Mouse (Mus musculus): Measurements from ENCODE around the gene Eif4g3.

Gene Eif4g3

DNA sequence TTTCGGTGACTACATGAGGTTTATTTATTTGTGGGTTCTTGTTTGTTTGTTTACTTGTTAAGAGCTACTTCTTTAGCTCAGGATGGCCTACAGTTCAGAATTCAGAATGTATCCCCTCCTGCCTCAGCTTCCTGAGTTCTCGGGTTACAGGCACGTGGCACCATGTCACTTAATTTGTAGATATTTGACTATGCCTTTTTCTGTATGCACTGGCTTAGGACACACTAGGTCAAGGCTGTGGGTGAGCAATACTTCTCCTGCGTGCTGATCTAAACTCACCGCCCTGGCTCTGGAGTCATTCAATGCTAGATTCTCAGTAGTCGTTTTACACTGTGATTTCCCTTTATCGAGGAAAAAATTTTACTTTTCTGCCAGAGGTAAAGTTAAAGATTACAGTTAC lies 227.9 kb downstream of the Eif4g3 start:
- DNase-seq (ENCODE audit: low spot score): no peak

GRCm38 (mm10) chr4:138221406-138221805 lies 228.6 kb downstream of the Eif4g3 start:
- no peak for DNase-seq (ENCODE audit: low spot score)

- DNase-seq (ENCODE audit: low spot score): no peak
Measured at GRCm38 (mm10) chr4:138222396-138222795, 229.6 kb downstream of the Eif4g3 start.

DNA sequence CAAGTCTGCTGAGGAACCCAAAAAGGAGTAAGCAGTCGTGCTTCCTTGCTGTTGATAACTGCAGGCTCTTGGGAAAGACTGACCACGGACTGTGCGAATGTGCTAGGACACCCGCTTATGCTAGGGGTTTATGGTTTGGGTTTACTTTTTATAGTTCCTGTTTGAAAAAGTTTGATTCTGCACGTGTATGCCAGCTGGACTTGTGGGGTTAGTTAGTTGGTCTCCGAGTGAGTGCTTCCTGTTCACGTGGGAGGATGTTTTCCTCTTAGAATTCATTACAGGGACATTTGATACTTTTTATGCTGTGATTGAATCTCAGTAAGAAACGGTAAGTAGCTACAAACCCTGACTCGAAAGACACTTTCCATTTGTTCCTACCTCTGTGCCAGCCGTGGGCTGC lies 230.8 kb downstream of the Eif4g3 start:
- DNase-seq (ENCODE audit: low spot score): no peak

DNA sequence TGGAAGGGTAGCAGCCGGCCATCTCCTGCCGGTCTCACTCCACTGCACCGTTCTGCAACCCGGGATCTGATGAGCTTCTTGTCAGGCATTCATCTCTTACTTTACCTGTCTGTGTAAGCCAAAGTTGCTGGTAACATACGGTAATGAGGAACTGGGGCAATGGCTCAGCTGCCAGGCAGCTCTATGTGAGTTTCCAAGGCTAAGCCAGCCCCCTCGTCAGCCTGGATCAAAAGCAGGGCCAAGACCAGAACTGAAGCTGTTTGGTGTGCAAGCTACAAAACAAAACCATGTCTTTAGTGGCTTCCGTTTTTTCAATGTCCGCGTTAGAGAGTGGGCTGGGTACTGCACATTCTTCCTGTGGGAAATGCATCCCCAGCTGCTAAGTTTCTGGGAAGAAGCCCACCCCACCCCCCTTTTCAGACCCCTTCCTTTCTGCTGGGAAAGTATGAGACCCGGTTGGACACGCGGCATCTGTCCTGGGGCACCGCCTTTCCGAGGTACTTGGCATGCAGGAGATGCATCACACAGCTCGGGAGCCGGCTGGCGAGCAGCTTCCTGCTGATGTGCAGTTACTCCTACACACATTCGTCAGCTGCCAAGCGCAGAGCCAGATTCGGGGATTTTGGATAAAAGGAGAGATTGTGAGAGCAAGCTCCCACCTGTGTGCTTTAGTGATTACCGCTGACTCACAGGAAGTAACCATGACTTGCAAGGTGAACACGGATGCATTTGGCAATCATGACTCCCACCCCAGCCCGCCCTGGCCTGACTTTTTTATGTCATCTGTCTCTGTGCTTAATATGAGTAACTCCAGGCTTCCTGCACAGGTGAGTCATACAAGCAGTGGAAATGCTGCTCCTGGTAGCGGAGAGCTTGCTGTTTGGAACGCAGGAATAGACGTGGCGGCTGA lies 254.2 kb downstream of the Eif4g3 start:
- no peak for DNase-seq (ENCODE audit: low spot score)

GRCm38 (mm10) chr4:138250088-138250960 lies 257.5 kb downstream of the Eif4g3 start, which contains the start of the genes Sh2d5 and Kif17:
Sh2d5 (plus strand) TSS chr4:138250403.
Kif17 (plus strand) TSS chr4:138250435.
- peak; percentile 85 for DNase-seq (ENCODE audit: low spot score)

- DNase-seq (ENCODE audit: low spot score): peak; percentile 61
Measured at GRCm38 (mm10) chr4:138251819-138252218, 259.0 kb downstream of the Eif4g3 start.

- no peak for DNase-seq (ENCODE audit: low spot score)
Measured at GRCm38 (mm10) chr4:138252231-138252630, 259.4 kb downstream of the Eif4g3 start.

DNA sequence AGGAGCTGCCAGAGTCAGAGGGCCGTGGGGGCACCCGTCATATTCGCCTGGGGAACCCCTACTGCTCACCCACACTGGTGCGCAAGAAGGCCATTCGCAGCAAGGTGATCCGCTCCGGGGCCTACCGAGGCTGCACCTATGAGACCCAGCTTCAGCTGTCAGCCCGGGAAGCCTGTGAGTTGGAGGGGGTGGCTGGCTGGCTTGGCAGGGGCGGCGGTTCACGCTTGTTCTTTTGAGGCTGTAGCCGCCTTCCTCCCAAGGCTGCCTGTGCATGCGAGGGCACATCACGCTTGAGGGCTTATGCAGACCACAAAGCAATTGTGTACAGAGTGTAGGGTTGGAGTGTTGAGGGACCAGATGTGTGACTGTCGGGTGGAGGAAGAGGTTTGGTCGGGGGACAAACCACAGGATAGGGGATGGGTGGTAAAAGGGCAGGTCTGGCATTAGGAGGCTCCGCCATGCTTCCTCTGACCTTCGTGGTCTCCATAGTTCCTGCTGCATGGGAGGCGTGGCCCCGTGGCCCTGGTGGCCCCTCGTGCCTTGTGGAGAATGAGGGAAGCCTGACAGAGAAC lies 264.4 kb downstream of the Eif4g3 start:
- no peak for DNase-seq (ENCODE audit: low spot score)

Data from retina, embryonic 14.5 days (tissue).